Mouse (Mus musculus) cerebellum, postnatal 10 days (tissue): Measurements from ENCODE around the gene Il10.

Experiments
- DNase-seq, 2 experiments: peaks; one replicate each; pipeline ENCODE4 v3.0.0; 2021; ENCODE audit warnings: mixed read lengths in 2 of 2

Il10 gene

DNA sequence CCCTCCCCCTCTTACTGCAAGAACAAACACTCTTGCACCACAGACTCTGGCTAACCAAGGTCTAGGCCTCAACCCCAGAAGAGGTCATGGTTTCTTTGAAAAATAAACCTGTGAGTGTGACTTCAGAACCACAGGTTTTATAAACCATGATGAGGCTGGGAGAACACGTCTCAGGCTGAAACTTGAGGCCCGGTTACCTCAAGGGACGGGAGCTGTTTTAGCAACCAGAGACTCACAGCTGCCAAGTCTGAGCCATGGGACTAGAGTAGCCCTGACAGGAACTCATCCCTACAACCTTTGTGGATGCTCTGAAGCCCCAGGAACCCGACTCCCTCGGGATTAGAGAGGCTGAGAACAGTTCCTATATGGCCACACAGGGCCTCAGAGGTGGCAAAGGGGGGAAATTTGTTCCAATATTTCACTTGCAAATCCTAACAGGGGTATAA is 29.7 kb downstream of the Il10 start:
- no peak for DNase-seq

DNA sequence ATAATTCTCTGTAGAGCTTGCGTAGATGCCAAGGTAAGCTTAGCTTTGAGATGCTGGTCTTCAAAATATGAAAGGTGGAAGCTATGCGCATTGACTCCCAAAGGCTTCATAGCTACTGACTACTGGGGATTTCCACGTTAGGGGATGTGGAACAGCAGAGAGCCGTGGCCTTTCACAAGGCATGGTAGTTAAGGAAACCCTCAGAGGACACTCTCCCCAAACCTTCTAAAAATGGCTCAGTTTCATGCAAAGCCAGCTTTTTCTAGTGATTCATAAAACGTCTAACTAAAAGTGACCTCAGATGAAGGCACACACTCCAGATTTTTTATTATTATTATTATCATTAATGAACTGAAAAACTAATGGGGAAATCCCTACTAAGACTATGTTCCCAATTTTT is 30.4 kb downstream of the Il10 start:
- no peak for DNase-seq

DNA sequence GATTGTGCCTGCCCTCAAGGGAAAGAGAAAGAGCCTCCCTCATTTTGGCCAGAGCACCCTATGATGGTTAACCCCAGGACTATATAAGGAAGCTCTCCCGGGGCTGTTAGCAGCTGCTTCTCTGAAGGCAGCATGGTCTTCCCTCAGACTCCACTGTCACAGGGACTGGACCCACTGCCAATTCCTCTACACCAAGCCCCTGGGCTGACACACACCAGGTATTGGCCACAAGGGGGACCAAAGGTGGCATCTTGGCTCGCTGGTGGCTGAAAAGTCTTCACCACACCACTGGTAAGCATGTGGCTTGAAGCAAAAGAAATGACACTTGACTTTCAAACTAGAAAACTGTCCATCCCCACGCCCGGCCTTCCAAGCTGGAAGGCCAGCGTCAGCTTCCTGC is 31.0 kb downstream of the Il10 start:
- DNase-seq, result no peak

DNA sequence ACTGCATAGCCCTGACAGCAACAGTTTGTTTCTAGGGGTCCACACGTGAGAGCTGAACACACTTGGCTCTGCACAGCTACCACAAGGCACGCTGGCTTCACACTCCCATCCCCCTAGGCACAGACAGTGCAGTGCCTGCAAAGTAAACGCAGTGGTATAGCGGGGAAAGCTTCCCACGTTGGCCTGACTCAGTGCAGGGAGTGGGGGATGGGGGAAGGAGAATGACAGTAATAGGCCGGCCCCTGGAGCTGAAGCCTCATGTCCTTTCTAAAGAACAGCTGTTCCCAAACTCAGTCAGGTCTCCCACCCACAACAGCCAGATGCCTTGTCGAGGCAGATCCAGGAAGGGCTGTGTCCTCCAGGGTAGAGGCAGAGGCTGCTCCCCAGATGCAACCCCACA is 31.4 kb downstream of the Il10 start:
- peak in 1 of 2 experiments; percentile 3 for DNase-seq

DNA sequence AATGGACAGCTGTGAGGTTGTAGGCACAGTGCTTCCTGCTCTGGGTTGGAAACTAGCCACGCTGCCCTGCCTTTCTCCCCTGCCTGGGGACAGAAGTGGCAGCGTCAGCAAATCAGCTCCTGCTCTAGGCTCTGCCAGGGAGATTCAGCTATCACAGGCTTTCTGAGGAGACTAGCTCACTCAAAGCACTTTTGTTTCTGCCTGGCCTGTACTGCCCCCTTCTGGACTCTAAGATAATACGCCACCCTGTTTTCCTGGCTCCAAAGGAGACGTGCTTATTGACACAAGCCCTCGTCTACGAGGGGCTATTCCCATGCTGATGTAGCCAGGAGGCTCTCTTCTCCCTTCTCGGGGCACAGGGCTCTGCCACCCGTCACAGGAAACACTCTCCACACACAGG is 33.6 kb downstream of the Il10 start:
- DNase-seq, result peak; percentile 82 to 90

DNA sequence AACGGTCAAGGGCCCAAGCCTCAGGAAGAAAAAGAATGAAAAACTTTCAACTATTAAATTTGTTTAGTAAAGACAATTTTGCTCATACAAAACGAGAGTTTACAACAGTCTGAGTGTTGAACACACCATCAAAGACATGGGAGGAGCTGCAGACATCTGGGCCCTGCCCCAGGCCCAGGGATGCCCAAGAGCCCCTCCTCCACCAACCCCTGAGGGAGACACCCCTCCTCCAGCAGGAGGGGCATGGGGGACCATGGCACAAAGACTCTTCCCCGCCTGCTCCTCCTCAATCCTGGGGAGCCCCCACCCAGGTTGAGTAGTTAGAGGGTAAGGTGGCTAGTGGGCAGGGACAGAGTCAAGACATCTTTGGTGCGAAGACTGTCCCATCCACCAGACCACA is 34.0 kb downstream of the Il10 start:
- no peak for DNase-seq

DNA sequence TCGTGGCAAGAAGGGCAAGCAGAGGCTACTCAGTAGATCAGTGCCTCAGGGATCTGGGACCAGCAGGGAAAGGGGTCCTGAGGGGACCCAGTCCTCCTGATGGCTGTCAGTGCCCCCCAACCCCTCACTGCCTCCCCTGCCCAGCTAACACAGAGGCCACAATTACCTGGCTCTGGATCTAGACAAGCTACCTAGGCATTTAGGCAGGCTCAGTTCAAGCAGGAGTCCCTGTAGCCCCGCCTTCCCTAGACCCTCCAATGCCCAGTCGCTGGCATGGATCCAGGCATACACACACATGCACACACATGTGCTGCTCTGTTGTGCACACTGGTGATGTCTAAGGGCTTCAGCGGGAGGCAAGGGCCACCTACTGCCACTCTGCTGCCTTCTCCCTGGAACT is 34.6 kb downstream of the Il10 start:
- DNase-seq, result no peak

DNA sequence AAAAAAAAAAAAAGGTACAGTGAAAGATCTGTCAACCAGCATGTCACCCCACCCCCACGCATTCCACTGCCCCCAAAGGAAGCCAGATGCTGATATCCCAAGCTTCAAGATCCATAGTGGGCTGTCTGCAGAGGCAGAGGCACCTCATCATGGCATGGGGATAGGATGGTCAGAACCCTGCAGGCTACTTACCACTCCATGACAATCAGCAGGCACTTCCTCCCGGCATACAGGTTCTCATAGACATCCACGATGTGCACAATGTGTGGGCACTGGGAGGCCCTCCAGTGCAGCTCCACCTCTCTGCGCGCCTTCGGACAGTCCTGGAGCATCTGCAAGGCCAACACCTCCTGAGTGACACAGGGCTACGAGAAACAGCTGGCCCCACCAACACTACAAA is 38.8 kb downstream of the Il10 start:
- peak in 1 of 2 experiments; percentile 4 for DNase-seq

DNA sequence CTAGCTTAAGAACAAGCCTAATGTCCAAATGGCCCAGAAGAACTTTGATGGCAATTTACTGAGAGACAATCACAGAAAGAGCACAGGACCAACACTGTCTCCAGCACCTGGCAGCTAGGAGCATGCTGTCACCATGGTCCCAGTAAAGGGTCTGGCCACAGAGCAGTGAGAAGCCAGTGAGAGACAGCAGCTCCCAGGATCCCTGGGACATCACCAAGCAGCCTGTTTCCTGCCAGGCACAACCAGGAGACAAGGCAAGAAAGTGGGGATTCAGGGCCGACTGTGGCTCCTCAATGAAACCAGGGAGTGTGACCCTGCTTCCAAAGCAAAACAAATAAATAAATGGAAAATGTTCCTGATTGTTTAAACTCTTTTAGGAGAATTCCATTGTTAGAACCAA is 39.8 kb downstream of the Il10 start:
- peak in 1 of 2 experiments; percentile 30 for DNase-seq

DNA sequence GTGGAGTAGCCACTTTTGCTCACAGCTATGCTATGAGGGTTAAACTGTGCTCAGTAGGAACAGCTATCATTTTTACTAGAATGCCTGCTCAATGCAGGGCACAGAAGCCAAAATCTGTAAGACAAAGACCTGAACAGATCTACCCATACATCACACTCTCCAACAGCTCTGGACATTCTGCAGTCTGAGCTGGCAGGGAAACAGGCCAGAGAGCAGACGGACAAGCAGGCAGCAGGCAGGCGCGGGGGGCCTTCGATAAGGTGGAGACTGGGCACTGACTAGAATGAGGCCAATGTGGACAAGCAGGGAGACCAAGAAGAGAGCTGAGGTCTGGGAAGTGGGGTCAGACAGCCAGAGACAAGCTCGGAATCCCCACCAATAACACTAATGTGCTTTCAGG is 40.2 kb downstream of the Il10 start:
- DNase-seq, result peak; percentile 50 to 65

DNA sequence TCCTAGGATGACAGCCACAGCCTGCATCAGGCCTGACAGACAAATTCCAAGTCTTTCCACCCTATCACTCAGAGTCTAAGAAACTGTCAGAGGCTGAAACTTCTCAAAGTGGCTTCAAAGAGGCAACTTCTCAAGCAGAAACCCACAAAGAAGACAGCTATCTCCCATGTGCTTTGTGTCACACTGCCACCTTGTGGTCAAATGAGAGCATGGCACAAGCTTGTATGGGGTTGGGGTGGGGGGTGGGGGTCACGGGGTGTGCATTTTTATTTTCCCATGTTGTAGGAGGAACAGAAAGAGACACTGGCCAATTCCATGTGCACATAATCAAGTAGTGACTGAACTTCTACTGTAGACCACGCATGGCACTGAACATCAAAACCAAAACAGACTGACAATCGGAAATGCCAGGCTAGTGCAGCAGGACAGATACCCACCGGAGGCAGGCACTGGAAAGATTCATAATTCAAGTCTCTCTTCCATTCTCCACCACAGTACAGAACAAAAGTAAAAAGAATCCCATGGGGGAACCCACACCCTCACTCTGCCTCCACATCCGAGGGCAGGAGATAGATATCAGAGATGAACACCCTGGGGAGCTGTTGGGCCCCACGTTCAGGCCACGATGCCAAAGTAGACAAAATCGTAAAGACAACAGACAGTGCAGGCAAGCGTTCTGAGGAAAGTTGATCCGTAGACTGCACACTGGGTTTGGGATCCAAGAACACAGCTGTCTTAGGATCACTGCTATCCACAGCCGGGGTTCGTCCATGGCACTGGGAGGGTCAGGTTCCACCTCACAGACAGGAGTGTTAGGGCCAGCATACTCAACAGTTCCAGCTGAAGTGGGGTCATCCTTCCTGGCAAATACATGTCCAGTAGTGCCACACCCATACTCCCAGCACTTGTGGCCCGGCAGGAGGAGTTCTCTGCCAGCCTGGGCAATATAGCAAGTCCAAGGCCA is 40.9 kb downstream of the Il10 start:
- DNase-seq, result peak; percentile 70 to 82

DNA sequence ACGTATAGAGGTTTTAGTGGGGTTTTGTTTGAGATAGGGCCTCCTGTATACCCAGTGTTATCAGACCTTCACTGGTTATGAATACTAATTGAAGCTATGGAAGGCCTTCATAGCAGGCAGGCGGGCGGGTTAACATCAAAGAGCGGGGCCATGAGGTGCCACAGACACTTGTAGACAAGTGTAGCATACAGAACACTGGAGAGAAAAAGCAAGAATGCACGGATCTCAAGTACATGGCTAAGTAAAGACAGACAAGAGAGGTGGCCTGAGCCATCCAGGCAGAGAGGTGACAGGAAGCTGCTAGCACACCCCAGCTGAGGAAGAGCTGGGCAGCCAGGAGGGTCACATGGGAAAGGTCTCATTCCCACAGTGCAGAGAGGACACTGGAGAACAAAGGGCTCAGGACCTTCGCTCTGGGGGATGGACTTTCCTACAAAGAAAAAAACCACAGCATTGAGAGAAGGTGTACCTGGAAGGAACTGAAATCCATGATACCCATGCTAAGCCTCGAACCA is 42.2 kb downstream of the Il10 start:
- no peak for DNase-seq

DNA sequence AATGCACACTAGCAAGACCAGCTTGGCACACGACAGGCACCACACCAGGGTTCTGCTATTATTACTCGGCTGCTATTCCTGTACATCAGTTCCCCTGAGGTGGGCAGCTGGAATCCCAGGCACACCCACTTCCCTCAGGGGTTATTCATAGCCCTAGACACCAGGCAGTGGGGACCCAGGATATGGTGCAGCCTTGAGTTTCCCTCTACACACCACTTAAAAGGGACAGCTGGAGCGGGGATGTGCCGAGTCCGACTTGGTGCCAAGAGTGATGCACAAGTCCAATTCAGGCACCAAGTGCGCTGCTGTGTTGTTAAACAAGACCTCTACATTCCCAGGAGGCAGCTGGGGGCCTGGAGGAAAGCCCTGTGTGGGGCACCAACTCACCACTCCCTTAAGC is 43.2 kb downstream of the Il10 start:
- peak in 1 of 2 experiments; percentile 64 for DNase-seq

DNA sequence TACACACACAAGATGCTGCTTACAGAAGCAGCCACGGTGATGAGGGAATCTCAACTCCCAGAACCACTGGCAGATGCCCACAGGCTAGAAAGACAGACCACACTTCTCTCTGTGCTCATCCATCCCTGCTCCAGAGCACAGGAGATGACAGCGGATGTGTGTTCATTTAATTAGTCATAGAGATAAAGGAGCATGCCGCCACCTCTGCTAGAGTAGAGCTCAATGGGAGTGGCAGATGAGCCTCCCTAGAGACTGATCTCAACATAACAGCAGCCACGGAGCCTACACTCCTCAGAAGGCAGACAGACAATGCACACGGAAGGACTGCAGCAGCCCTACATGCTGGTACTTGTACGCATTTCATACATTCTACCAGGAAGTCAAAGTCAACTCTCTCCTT is 44.6 kb downstream of the Il10 start:
- no peak for DNase-seq

DNA sequence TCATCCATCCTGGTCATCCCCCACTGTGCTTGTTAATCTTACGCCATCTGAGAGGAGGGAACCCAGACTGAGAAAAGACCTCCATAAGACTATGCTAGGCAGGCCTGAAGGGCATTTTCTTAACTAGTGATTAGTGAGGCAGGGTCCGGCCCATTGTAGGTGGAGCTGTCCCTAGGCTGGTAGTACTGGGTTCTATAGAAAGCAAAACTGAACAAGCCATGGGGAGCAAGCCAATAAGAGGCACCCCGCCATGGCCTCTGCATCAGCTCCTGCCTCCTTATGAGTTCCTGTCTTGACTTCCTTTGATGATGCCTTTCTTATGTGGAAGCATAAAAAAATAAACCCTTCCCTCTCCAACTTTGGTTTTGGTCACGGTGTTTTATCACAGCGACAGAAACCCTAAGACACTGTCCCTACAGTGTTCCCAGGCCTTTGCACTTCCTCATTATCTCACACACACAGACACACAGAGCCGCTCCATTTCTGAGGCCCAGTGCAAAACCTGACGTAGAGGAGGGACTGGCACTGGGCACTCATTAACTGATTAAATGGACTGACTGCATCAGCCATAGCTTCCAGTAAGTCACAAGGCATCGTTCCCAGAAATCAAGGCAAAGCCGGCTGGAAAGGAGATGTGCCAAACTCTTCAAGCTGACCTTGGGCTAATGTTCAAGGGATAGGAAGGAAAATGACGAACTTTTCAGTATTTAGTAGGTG is 48.5 kb downstream of the Il10 start:
- peak; percentile 67 to 69 for DNase-seq

DNA sequence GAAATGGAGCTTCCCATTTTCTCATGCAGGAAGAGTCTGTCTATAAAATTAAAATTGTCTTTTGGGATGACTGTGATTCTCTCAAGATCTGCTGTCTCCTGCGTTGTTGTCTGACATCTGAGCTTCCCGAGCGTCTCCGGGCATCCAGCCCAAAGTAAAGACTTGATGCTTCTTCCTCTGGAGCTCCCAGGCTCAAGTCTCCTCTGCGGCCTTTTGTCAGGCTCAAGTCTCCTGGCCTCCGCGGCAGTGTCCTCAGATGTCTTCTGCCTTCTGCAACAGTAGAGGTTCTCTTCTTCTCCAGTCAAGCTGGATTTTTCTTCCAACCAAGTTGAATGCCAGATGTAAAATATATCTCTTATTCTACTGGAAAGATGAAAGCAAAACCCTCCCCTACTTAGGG is 49.4 kb downstream of the Il10 start:
- peak in 1 of 2 experiments; percentile 50 for DNase-seq

DNA sequence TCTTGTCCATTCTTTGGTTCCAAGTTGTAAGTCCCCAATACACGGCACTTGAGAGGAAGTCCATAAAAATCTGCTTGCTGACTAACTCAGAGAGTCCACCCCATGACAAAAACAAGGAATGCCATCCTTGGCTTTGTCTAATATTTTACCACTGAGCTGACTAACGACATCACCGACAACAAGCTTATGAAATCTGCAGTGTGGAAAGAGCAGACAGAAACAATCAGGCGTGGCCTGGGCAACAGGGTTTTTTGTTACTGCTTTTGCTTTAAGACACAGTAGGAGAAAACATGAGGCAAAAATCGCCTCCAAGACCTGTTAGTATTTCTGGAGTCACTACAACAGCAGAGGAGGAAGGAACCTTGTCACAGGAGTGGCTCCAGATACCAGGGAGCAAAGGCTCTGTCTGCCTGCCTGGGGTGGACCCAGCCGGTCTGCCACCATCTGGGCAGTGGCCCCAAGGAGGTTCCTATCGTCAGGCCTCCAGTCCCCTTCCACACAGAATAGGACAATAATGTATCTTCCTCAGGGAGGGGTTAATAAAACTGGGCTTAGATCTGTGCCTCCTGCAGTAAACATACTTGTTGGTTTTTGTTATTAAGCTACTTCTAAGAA is 52.8 kb downstream of the Il10 start:
- DNase-seq, result no peak

DNA sequence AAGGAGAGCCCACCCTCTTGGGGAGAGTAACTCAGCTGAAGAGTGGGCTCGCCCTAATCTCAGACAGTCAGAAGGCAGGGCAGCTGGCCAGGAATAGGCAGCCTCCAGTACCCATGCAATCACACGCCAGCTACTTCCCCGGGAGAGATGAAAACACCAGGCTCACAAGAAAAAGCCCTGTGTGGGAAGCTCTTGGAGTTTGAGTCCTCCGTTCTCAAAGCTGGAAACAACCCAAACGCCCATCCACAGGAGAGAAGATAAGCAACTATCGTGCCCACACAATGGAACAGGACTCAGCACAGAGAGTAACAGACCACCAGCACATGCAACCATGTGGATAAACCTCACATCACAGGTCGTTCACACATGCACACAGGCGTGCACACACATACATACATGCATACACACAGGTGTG is 54.9 kb downstream of the Il10 start:
- DNase-seq, result peak; percentile 65 to 79
